Mouse (Mus musculus) liver, embryonic 13.5 days (tissue): Measurements from ENCODE around the gene Ntsr2. TPM values are rescaled to one million over a fixed set of nuclear protein-coding genes. Genes with fewer than 3 reads are reported as not detected.

Source experiments
- ATAC-seq: fragments of 200-750 bp; cut with Nextera tagmentation; 2 replicates; pipeline ENCODE4 v1.8.0; 2017; ENCODE audit warnings: low read depth, mild to moderate bottlenecking, moderate number of reproducible peaks, moderate library complexity
- DNase-seq: peaks from one replicate; pipeline ENCODE4 v3.0.0; 2022
- H3K27ac ChIP-seq: fragments of 300-500 bp; sonication (generic); 2 replicates; pipeline ENCODE4 v1.5.1; 2015; ENCODE audit warnings: moderate library complexity, mild to moderate bottlenecking, inconsistent platforms
- H3K27me3 ChIP-seq: fragments of 300-500 bp; sonication (generic); 2 replicates; pipeline ENCODE4 v1.6.1; 2015; ENCODE audit warnings: mild to moderate bottlenecking, inconsistent platforms
- H3K36me3 ChIP-seq: fragments of 300-500 bp; sonication (generic); 2 replicates; pipeline ENCODE4 v1.6.1; 2015; ENCODE audit warnings: mild to moderate bottlenecking, inconsistent platforms
- H3K4me1 ChIP-seq: fragments of 300-500 bp; sonication (generic); replicated peaks from 2 replicates; pipeline ENCODE4 v1.6.1; 2015; ENCODE audit warnings: inconsistent platforms
- H3K4me2 ChIP-seq: fragments of 300-500 bp; sonication (generic); 2 replicates; pipeline ENCODE4 v1.6.1; 2015; ENCODE audit warnings: inconsistent platforms, mild to moderate bottlenecking, moderate library complexity
- H3K4me3 ChIP-seq: fragments of 300-500 bp; sonication (generic); replicated peaks from 2 replicates; pipeline ENCODE4 v1.5.1; 2015; ENCODE audit warnings: mild to moderate bottlenecking, inconsistent platforms
- H3K9ac ChIP-seq: fragments of 300-500 bp; sonication (generic); 2 replicates; pipeline ENCODE4 v1.6.1; 2015; ENCODE audit warnings: mild to moderate bottlenecking, inconsistent platforms
- H3K9me3 ChIP-seq: fragments of 300-500 bp; sonication (generic); replicated peaks from 2 replicates; pipeline ENCODE4 v1.6.1; 2016; ENCODE audit warnings: inconsistent platforms
- WGBS: fragments of 180-500 bp; shearing (Covaris S2); methylation state at CpG from one replicate; pipeline ENCODE4 v1.1.7; 2015; ENCODE audit not compliant: insufficient replicate concordance; 5-methylcytosine and 5-hydroxymethylcytosine counted together
- polyA plus RNA-seq: library from polyadenylated mRNA; unstranded; fragments of >200 nt; fragmentation: Nextera tagmentation; extraction: Ambion mirVana; gene quantifications from 2 replicates; pipeline ENCODE4 v1.2.1, GENCODE M21; 2015

The Ntsr2 gene
- polyA plus RNA-seq, 1 experiment from 2014 or later: not detected

DNA sequence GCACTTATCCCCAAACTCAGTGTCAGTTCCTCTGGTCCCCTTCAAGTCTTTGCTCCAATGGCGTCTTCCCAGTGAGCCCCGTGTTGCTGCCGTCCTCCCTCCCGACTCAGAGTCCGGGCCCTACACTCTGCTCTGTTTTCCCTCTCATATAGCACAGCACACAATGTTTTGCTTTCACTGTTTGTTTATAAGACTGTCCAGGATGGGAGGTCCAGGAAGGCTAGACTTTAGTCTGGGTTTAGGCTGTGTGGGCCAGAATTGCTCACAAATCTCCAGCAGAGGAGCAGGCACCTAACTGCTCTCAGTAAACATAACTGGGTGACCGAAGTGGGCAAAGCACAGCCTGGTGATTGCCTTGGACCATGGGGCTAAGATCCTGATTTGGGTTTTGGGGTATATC, 19.9 kb upstream of the Ntsr2 start:
- no peaks in the 10 kb centered on the region for H3K9me3 ChIP-seq
- no peak overlapping the region for H3K4me3 ChIP-seq
- no peaks in the 10 kb centered on the region for H3K36me3 ChIP-seq
- DNase-seq (no peak), ATAC-seq (no peak)
- no peak overlapping the region for H3K4me2 ChIP-seq
- 0 out of 2 replicates have a peak, but pooled peaks cover 2% of the 10 kb centered on the region for H3K27me3 ChIP-seq
- WGBS: 70% methylated on average over 6 of the region's 6 CpGs
- H3K9ac ChIP-seq: no peak overlapping the region
- H3K4me1 ChIP-seq: no peaks in the 10 kb centered on the region
- H3K27ac ChIP-seq: no peak overlapping the region

DNA sequence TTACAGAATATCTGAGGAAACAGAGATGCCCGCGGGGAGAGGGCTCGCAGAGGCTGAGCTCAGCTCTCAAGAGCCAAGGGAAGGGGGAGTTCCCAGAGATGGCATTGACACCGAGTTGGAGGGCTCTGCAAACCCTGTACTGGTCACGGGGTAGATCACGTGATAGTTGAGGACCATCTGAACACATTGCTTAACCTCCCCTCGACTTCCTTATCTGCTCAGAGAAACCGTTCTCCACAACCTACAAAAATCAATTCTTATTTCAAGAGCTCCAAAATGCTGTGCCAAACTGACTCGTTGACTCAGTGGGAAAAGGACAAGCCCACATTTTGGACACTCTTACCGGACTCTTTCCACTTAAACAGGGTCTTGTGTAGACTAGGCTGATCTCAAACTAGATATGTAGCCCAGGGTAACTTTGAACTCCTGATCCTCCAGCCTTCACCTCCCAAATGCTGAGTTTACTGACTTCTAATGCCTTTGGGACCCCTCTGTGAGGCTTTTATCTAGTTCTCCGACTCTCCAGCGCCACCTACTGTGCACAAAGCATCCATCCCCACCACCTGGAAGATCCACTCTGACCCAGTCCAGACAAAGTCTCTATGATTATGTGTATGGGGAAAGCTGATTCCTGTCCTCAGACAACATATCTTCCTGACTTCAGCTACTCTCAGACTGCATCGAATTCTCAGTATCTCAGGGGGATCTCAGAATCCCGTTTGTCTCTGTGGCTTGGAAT, 18.9 kb upstream of the Ntsr2 start:
- H3K27me3 ChIP-seq: 0 out of 2 replicates have a peak, but pooled peaks cover 2% of the 10 kb centered on the region
- ATAC-seq (no peak), DNase-seq (no peak)
- no peak overlapping the region for H3K27ac ChIP-seq
- no peaks in the 10 kb centered on the region for H3K4me1 ChIP-seq
- H3K4me3 ChIP-seq: no peak overlapping the region
- no peaks in the 10 kb centered on the region for H3K9me3 ChIP-seq
- H3K36me3 ChIP-seq: no peaks in the 10 kb centered on the region
- no peak overlapping the region for H3K9ac ChIP-seq
- H3K4me2 ChIP-seq: no peak overlapping the region
- 44% methylated on average over 14 of the region's 14 CpGs for WGBS

DNA sequence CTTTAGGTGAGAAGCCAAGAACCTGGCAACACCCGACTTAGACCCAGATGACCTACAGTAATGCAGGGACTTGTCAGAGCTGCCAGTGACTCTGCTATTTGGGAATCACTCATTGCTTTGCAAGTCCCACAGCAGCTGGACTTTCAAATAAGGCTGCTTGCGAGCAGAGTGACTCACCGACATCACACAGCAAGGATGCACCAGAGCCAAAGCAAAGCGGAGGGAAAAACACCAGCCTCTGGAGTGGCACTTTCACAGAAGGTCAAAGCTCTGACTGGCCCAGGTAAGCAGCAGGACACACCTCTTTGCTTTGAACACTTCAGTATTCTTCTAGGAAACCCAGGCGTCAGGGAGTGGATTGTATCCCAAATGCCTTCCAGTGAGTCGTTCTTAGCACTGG, 17.4 kb upstream of the Ntsr2 start:
- 57% methylated on average over 6 of the region's 6 CpGs for WGBS
- no peak for ATAC-seq
- H3K27me3 ChIP-seq: 0 out of 2 replicates have a peak, but pooled peaks cover 2% of the 10 kb centered on the region
- no peak overlapping the region for H3K4me2 ChIP-seq
- no peak overlapping the region for H3K4me3 ChIP-seq
- no peak overlapping the region for H3K27ac ChIP-seq
- DNase-seq: no peak
- no peaks in the 10 kb centered on the region for H3K4me1 ChIP-seq
- H3K9me3 ChIP-seq: no peaks in the 10 kb centered on the region
- no peaks in the 10 kb centered on the region for H3K36me3 ChIP-seq
- no peak overlapping the region for H3K9ac ChIP-seq

DNA sequence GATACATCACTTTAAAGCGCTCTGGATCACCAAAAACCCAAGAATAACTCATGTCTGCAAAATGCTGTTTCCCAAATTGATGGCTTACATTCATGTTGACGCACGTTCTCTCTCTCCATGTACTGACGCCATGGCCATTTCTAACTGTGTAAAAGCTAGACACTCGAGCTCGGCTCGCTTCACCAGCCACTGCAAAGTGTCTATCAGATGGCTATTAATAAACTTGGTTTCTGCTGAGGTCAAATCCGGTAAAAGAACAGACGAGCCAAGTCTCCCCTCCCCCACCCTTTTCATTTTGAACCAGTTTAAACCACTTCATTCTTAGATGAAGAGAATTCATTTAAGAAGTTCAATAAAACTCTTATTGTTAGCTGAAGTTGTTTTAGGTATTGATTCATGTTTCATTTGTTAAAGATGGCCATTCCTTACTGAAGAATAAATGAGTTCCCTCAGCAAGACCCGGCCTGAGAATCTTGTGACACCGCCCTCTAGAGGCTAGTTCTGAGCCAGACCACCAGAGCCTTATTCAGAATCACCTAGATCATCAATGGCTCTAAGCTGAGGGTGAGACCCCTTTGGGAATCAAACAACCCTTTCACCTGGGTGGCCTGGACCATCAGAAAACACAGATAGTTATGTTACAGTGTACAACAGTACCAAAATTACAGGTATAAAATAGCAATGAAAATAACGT, 14.0 kb upstream of the Ntsr2 start:
- DNase-seq: no peak
- Histone ChIP-seq H3K4me3 (no peak overlapping the region), H3K4me1 (no peaks in the 10 kb centered on the region)

DNA sequence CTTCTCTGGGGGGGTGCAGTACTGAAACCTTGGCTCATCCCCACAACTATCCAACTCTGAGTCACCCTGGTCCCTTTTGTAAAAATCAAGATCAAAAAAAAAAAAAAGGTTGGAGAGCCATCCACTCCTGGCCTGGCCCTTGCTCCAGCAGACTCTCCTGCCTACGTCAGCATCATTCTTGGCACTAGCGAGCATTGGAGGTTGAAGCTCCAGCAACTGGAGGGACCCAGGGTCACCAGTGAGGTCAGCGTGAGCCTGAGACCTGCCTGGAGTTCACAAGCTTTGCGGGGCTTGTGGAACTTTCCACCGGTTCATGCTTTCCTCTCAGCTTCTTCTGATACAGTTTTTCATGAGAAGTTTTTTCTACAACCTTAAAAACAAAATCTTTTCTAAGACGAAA, 13.1 kb upstream of the Ntsr2 start:
- H3K4me1 ChIP-seq: no peaks in the 10 kb centered on the region
- H3K4me3 ChIP-seq: no peak overlapping the region
- 0 out of 2 replicates have a peak, but pooled peaks cover 2% of the 10 kb centered on the region for H3K27me3 ChIP-seq
- H3K9me3 ChIP-seq: no peaks in the 10 kb centered on the region
- DNase-seq (no peak), ATAC-seq (no peak)
- H3K27ac ChIP-seq: no peak overlapping the region
- no peaks in the 10 kb centered on the region for H3K36me3 ChIP-seq
- H3K9ac ChIP-seq: no peak overlapping the region
- no peak overlapping the region for H3K4me2 ChIP-seq
- 62% methylated on average over 6 of the region's 6 CpGs for WGBS

More for the DNA sequence above, 14.0 kb upstream of the Ntsr2 start:
- no peaks in the 10 kb centered on the region for H3K9me3 ChIP-seq
- WGBS: 53% methylated on average over 12 of the region's 12 CpGs
- H3K9ac ChIP-seq: no peak overlapping the region
- no peak for ATAC-seq
- 0 out of 2 replicates have a peak, but pooled peaks cover 2% of the 10 kb centered on the region for H3K27me3 ChIP-seq
- no peaks in the 10 kb centered on the region for H3K36me3 ChIP-seq
- H3K4me2 ChIP-seq: no peak overlapping the region
- H3K27ac ChIP-seq: no peak overlapping the region

DNA sequence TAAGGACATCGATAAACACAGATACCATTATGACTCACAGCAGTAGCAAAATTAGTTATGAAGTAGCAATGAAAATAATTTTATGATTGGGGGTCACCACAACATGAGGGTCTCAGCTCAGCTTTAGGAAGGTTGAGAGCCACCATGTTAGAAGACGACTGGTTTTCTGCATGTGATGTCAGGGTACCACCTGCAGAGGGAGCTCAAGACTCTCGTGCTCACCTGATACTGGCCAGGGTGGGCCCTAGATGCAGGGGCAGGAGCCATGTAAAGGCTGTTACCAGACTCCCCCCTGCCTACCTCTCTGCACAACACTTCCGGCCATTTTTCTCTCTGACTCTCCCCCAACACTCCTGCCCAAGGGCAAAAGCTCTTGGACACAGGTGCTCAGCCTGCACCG, 11.2 kb upstream of the Ntsr2 start:
- DNase-seq: no peak
- Histone ChIP-seq H3K4me1 (no peaks in the 10 kb centered on the region), H3K36me3 (no peaks in the 10 kb centered on the region), H3K9me3 (no peaks in the 10 kb centered on the region), H3K27ac (no peak overlapping the region), H3K4me2 (no peak overlapping the region), H3K27me3 (no peaks in the 10 kb centered on the region), H3K9ac (no peak overlapping the region), H3K4me3 (no peak overlapping the region)
- WGBS: 49% methylated on average over 5 of the region's 5 CpGs
- no peak for ATAC-seq

DNA sequence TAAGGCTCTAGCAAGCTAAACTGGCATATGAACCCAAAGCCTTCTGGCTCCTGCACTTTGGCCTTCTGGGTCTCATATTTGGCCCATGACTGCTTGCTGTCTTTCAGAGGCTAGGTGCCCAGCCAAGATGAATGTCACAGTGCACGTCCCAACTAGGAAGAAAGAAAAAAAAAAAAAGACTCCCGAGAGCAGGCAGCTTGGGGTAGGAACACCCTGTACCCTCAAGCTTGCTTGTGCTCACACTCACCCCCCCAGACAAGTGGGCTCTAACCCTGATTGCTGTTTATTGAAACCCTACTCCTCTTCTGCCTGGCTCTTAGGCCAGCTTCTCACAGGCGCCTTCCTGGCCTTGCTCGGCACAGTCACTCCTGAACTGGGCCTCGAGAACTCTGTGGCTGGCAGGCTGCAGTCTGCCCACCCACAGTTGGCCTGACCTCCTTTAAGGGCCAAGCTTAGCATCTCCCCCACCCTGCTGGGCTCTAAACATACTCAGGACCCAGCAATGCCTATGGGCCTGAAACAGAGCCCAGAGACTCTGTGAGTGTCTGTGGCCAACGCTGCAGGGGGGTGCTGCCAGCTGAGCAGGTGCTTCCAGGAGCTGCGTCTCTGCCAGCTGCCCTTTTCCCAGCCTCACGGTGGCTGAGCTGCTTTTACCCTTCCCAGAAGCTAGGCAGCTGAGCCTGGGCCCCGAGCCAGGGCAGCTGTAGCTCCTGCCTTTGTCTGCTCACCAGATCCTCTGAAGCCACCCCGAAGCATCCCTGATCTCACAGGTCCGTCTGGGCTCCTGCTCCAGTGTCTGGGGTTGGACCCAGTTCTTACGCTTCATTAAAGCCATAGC, 9.5 kb upstream of the Ntsr2 start:
- Histone ChIP-seq H3K4me1 (no peaks in the 10 kb centered on the region), H3K4me3 (no peak overlapping the region), H3K9ac (no peak overlapping the region), H3K27ac (no peak overlapping the region), H3K36me3 (no peaks in the 10 kb centered on the region), H3K27me3 (no peaks in the 10 kb centered on the region), H3K4me2 (no peak overlapping the region), H3K9me3 (no peaks in the 10 kb centered on the region)
- ATAC-seq (no peak), DNase-seq (no peak)
- 57% methylated on average over 12 of the region's 12 CpGs for WGBS

DNA sequence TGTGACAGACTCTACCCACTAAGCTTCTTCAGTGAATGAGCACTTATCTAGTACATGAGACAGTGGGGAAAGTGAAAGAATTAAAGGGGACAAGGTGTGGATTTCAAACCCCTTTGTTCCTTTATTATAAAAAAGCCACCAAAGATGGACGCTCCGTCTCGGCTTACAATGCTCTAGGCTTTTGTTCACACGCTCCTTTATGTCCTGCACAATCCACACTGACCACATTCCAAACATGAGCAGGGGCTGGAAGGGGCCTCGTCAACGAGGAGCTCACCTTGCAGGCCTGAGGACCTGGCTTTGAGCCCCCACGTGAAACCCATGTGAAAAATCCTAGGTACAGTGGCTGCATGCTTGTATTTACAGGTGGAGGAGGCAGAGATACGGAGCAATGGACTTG, 8.5 kb upstream of the Ntsr2 start:
- H3K4me1 ChIP-seq: no peaks in the 10 kb centered on the region
- no peaks in the 10 kb centered on the region for H3K27me3 ChIP-seq
- no peak overlapping the region for H3K27ac ChIP-seq
- DNase-seq: no peak
- H3K4me2 ChIP-seq: no peak overlapping the region
- no peaks in the 10 kb centered on the region for H3K9me3 ChIP-seq
- no peaks in the 10 kb centered on the region for H3K36me3 ChIP-seq
- H3K4me3 ChIP-seq: no peak overlapping the region
- no peak overlapping the region for H3K9ac ChIP-seq
- no peak for ATAC-seq
- 52% methylated on average over 8 of the region's 8 CpGs for WGBS

DNA sequence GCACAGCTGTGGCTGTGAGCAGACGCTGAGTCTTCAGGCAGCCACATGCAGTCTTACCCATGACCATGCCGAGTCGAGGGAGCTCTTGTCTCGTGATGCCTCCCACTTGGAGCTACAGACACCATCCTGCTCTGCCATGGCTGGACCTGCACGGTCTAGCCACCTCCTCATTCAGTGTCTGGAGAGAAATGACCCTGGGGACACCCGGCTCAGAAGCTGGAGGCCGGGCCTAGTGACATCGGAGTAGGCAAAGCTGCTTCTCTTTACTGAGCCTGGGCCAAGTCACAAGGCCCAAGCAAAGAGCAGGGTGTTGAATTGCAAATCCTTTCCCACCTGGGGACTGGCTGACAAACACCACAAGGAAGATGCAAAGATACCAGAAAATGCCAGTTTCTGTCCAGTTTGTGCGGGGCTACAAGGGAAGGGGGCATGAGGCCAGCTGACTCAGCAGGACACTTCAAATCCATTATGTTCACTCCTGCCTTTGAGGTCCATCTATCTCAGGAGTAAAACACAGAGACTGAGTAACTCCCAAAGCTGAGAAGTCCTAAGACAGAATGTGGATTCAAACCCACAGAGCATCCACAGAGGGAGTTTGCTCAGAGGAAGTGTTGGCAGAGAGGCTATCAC, 6.3 kb upstream of the Ntsr2 start:
- Histone ChIP-seq H3K27me3 (no peaks in the 10 kb centered on the region), H3K27ac (no peak overlapping the region), H3K4me2 (no peak overlapping the region), H3K9ac (no peak overlapping the region), H3K36me3 (no peaks in the 10 kb centered on the region), H3K4me3 (no peak overlapping the region), H3K9me3 (no peaks in the 10 kb centered on the region), H3K4me1 (no peaks in the 10 kb centered on the region)
- 46% methylated on average over 9 of the region's 9 CpGs for WGBS
- ATAC-seq (no peak), DNase-seq (no peak)

DNA sequence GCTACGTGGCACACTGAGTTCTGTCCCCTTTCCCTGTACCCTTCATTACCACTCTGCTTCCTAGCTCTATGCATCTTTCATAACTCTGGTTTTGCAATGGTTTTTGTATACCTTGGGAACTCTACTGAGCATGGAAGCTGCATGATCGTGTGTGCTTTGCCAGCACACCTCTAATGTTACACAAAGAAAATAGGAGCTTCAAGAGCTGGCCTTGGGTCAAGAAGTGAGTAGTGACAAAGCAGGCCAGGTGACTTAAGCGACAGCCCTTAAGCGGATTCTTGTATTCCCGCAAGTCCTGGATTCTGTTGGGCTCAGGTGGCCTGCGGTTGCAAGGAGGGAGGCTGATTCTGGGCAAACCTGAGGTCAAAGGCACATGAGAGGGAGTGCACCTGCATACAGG, 4.9 kb upstream of the Ntsr2 start:
- no peak overlapping the region for H3K4me3 ChIP-seq
- no peak overlapping the region for H3K4me2 ChIP-seq
- H3K4me1 ChIP-seq: no peaks in the 10 kb centered on the region
- peaks cover 10% of the 10 kb centered on the region for H3K27me3 ChIP-seq
- H3K36me3 ChIP-seq: no peaks in the 10 kb centered on the region
- H3K9me3 ChIP-seq: no peaks in the 10 kb centered on the region
- 68% methylated on average over 6 of the region's 6 CpGs for WGBS
- H3K27ac ChIP-seq: no peak overlapping the region
- ATAC-seq (no peak), DNase-seq (no peak)
- H3K9ac ChIP-seq: no peak overlapping the region

DNA sequence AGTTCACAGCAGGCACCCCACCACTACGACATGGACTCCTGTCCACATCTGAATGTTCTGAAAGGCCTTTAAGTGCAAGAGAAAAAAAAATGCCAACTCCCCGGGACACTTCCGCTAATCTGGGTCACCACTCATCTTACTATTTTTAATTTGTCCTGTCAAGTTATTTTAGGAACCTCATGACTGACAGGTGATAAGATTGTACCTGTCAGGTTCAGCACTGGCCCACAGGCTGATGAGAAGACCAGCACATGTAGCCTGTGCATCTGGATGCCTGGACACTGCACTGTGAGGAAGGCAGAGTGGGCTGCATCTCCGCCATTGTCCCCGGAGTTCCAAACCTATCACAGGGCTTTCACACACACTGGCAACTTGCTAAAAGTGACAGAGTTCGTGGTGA, 3.4 kb upstream of the Ntsr2 start:
- no peak overlapping the region for H3K4me3 ChIP-seq
- peaks cover 25% of the 10 kb centered on the region for H3K27me3 ChIP-seq
- H3K9me3 ChIP-seq: no peaks in the 10 kb centered on the region
- no peaks in the 10 kb centered on the region for H3K4me1 ChIP-seq
- DNase-seq: no peak
- WGBS: 62% methylated on average over 6 of the region's 6 CpGs
- H3K4me2 ChIP-seq: no peak overlapping the region
- no peak overlapping the region for H3K9ac ChIP-seq
- no peak overlapping the region for H3K27ac ChIP-seq
- no peak for ATAC-seq
- no peaks in the 10 kb centered on the region for H3K36me3 ChIP-seq
